Mouse (Mus musculus): ENCODE results near the gene Vmn1r51. TPM values are rescaled to one million over a fixed set of nuclear protein-coding genes. Genes with fewer than 3 reads are reported as not detected.
"Not testable (repeated sequence)": the region's sequence is repeated elsewhere in the genome, so short reads cannot be mapped to it uniquely, and the experiment has no call there.

The Vmn1r51 gene
- polyA plus RNA-seq (2012; fragmentation: generic; extraction: Trizol), result not detected
- long read RNA-seq, experiment 1, result 0 reads
- long read RNA-seq, experiment 2, result 0 reads

- not testable (repeated sequence) for H3ac ChIP-seq (ENCODE audit: control insufficient read depth, insufficient read length, low read depth); H3K79me2 ChIP-seq (ENCODE audit: control insufficient read depth, insufficient read depth); H3K4me3 ChIP-seq (ENCODE audit: insufficient read depth, poor library complexity, severe bottlenecking); H3K27me3 ChIP-seq (ENCODE audit: control insufficient read depth, insufficient read depth, insufficient read length); H3K79me3 ChIP-seq (ENCODE audit: low read depth); H3K36me3 ChIP-seq (ENCODE audit: control insufficient read depth, insufficient read depth)
Observed at GRCm38 (mm10) chr6:90122296-90122695, at the start of gene Vmn1r51. Vmn1r51 (plus strand) TSS chr6:90122596.

- TF ChIP-seq MAX (IDR thresholded peaks at IDR 0.05) (no peak), CTCF (IDR thresholded peaks at IDR 0.05; ENCODE audit: control insufficient read depth, insufficient read depth, insufficient read length) (no peak), MYOD1 (IDR thresholded peaks at IDR 0.05; ENCODE audit: control insufficient read depth, insufficient read length, low read depth) (no peak), MYOG (IDR thresholded peaks at IDR 0.05; ENCODE audit: control insufficient read depth, extremely low read depth, insufficient read length) (no peak), FOSL1 (IDR thresholded peaks at IDR 0.05; ENCODE audit: insufficient read depth, low read length, poor library complexity, severe bottlenecking) (no peak), CEBPB (IDR thresholded peaks at IDR 0.05; ENCODE audit: low read depth) (no peak), USF1 (IDR thresholded peaks at IDR 0.05; ENCODE audit: low read depth) (no peak)
- Histone ChIP-seq H3K4me3 (ENCODE audit: insufficient read depth, poor library complexity, severe bottlenecking) (no peak within 1 kb of the TSS), H3ac (ENCODE audit: control insufficient read depth, insufficient read length, low read depth) (no peak within 1 kb of the TSS), H3K27me3 (ENCODE audit: control insufficient read depth, insufficient read depth, insufficient read length) (no peaks in the 10 kb centered on the region), H3K79me3 (ENCODE audit: low read depth) (no peaks in the 10 kb centered on the region), H3K79me2 (ENCODE audit: control insufficient read depth, insufficient read depth) (no peaks in the 10 kb centered on the region), H3K36me3 (ENCODE audit: control insufficient read depth, insufficient read depth) (no peaks in the 10 kb centered on the region)
Observed at GRCm38 (mm10) chr6:90078406-90078805, 44.0 kb upstream of the Vmn1r51 start, which contains the start of gene Vmn1r49. Vmn1r49 (minus strand) TSS chr6:90078506.

GRCm38 (mm10) chr6:90100566-90100965 is 21.8 kb upstream of the Vmn1r51 start:
- no peak for TF ChIP-seq MYOD1 (IDR thresholded peaks at IDR 0.05; ENCODE audit: control insufficient read depth, insufficient read length, low read depth)
- TF ChIP-seq MAX (IDR thresholded peaks at IDR 0.05), result no peak
- TF ChIP-seq MYOG (IDR thresholded peaks at IDR 0.05; ENCODE audit: control insufficient read depth, extremely low read depth, insufficient read length), result no peak
- no peak for TF ChIP-seq USF1 (IDR thresholded peaks at IDR 0.05; ENCODE audit: low read depth)
- TF ChIP-seq CEBPB (IDR thresholded peaks at IDR 0.05; ENCODE audit: low read depth), result no peak
- no peak for TF ChIP-seq FOSL1 (IDR thresholded peaks at IDR 0.05; ENCODE audit: insufficient read depth, low read length, poor library complexity, severe bottlenecking)
- TF ChIP-seq CTCF (IDR thresholded peaks at IDR 0.05; ENCODE audit: control insufficient read depth, insufficient read depth, insufficient read length), result no peak
- Histone ChIP-seq H3K27me3 (ENCODE audit: control insufficient read depth, insufficient read depth, insufficient read length) (no peaks in the 10 kb centered on the region), H3K79me2 (ENCODE audit: control insufficient read depth, insufficient read depth) (no peaks in the 10 kb centered on the region), H3K4me3 (ENCODE audit: insufficient read depth, poor library complexity, severe bottlenecking) (no peak overlapping the region), H3K36me3 (ENCODE audit: control insufficient read depth, insufficient read depth) (no peaks in the 10 kb centered on the region), H3ac (ENCODE audit: control insufficient read depth, insufficient read length, low read depth) (no peak overlapping the region), H3K79me3 (ENCODE audit: low read depth) (no peaks in the 10 kb centered on the region)

- TF ChIP-seq MYOD1 (IDR thresholded peaks at IDR 0.05; ENCODE audit: control insufficient read depth, insufficient read length, low read depth) (no peak), CTCF (IDR thresholded peaks at IDR 0.05; ENCODE audit: control insufficient read depth, insufficient read depth, insufficient read length) (no peak), FOSL1 (IDR thresholded peaks at IDR 0.05; ENCODE audit: insufficient read depth, low read length, poor library complexity, severe bottlenecking) (no peak), CEBPB (IDR thresholded peaks at IDR 0.05; ENCODE audit: low read depth) (no peak), MAX (IDR thresholded peaks at IDR 0.05) (no peak), MYOG (IDR thresholded peaks at IDR 0.05; ENCODE audit: control insufficient read depth, extremely low read depth, insufficient read length) (no peak), USF1 (IDR thresholded peaks at IDR 0.05; ENCODE audit: low read depth) (no peak)
- no peaks in the 10 kb centered on the region for H3K79me3 ChIP-seq (ENCODE audit: low read depth)
- no peaks in the 10 kb centered on the region for H3K27me3 ChIP-seq (ENCODE audit: control insufficient read depth, insufficient read depth, insufficient read length)
- no peaks in the 10 kb centered on the region for H3K36me3 ChIP-seq (ENCODE audit: control insufficient read depth, insufficient read depth)
- H3ac ChIP-seq (ENCODE audit: control insufficient read depth, insufficient read length, low read depth), result no peak within 1 kb of the TSS
- no peaks in the 10 kb centered on the region for H3K79me2 ChIP-seq (ENCODE audit: control insufficient read depth, insufficient read depth)
- H3K4me3 ChIP-seq (ENCODE audit: insufficient read depth, poor library complexity, severe bottlenecking), result no peak within 1 kb of the TSS
Observed at GRCm38 (mm10) chr6:90101130-90101529, 21.3 kb upstream of the Vmn1r51 start, which contains the start of gene Vmn1r50. Vmn1r50 (plus strand) TSS chr6:90101430.

- H3K79me3 ChIP-seq (ENCODE audit: low read depth), result no peaks in the 10 kb centered on the region
- no peak overlapping the region for H3ac ChIP-seq (ENCODE audit: control insufficient read depth, insufficient read length, low read depth)
- H3K79me2 ChIP-seq (ENCODE audit: control insufficient read depth, insufficient read depth), result no peaks in the 10 kb centered on the region
- no peak overlapping the region for H3K4me3 ChIP-seq (ENCODE audit: insufficient read depth, poor library complexity, severe bottlenecking)
- H3K36me3 ChIP-seq (ENCODE audit: control insufficient read depth, insufficient read depth), result no peaks in the 10 kb centered on the region
- no peak for TF ChIP-seq CTCF (IDR thresholded peaks at IDR 0.05; ENCODE audit: control insufficient read depth, insufficient read depth, insufficient read length)
- TF ChIP-seq MYOD1 (IDR thresholded peaks at IDR 0.05; ENCODE audit: control insufficient read depth, insufficient read length, low read depth), result no peak
- no peak for TF ChIP-seq FOSL1 (IDR thresholded peaks at IDR 0.05; ENCODE audit: insufficient read depth, low read length, poor library complexity, severe bottlenecking)
- no peak for TF ChIP-seq MYOG (IDR thresholded peaks at IDR 0.05; ENCODE audit: control insufficient read depth, extremely low read depth, insufficient read length)
- no peak for TF ChIP-seq MAX (IDR thresholded peaks at IDR 0.05)
- TF ChIP-seq USF1 (IDR thresholded peaks at IDR 0.05; ENCODE audit: low read depth), result no peak
- TF ChIP-seq CEBPB (IDR thresholded peaks at IDR 0.05; ENCODE audit: low read depth), result no peak
- H3K27me3 ChIP-seq (ENCODE audit: control insufficient read depth, insufficient read depth, insufficient read length), result no peaks in the 10 kb centered on the region
Observed at GRCm38 (mm10) chr6:90160139-90160538, 37.7 kb downstream of the Vmn1r51 start.

GRCm38 (mm10) chr6:90174508-90174907 is 52.1 kb downstream of the Vmn1r51 start, which contains the start of gene Vmn1r52:
Vmn1r52 (plus strand) TSS chr6:90174808.
- no peaks in the 10 kb centered on the region for H3K79me2 ChIP-seq (ENCODE audit: control insufficient read depth, insufficient read depth)
- H3K79me3 ChIP-seq (ENCODE audit: low read depth), result no peaks in the 10 kb centered on the region
- no peaks in the 10 kb centered on the region for H3K27me3 ChIP-seq (ENCODE audit: control insufficient read depth, insufficient read depth, insufficient read length)
- TF ChIP-seq USF1 (IDR thresholded peaks at IDR 0.05; ENCODE audit: low read depth), result no peak
- TF ChIP-seq CTCF (IDR thresholded peaks at IDR 0.05; ENCODE audit: control insufficient read depth, insufficient read depth, insufficient read length), result no peak
- no peak for TF ChIP-seq MAX (IDR thresholded peaks at IDR 0.05)
- TF ChIP-seq FOSL1 (IDR thresholded peaks at IDR 0.05; ENCODE audit: insufficient read depth, low read length, poor library complexity, severe bottlenecking), result no peak
- no peak for TF ChIP-seq CEBPB (IDR thresholded peaks at IDR 0.05; ENCODE audit: low read depth)
- TF ChIP-seq MYOD1 (IDR thresholded peaks at IDR 0.05; ENCODE audit: control insufficient read depth, insufficient read length, low read depth), result no peak
- no peak for TF ChIP-seq MYOG (IDR thresholded peaks at IDR 0.05; ENCODE audit: control insufficient read depth, extremely low read depth, insufficient read length)
- no peaks in the 10 kb centered on the region for H3K36me3 ChIP-seq (ENCODE audit: control insufficient read depth, insufficient read depth)
- H3ac ChIP-seq (ENCODE audit: control insufficient read depth, insufficient read length, low read depth), result no peak within 1 kb of the TSS
- no peak within 1 kb of the TSS for H3K4me3 ChIP-seq (ENCODE audit: insufficient read depth, poor library complexity, severe bottlenecking)

Other genes starting within 250 kb of the Vmn1r51 start
- gene Vmn1r42, start 246.2 kb upstream of the Vmn1r51 start, polyA plus RNA-seq (2012; fragmentation: generic; extraction: Trizol), result not detected
- 0.04 TPM for gene Vmn1r43, start 246.2 kb upstream of the Vmn1r51 start, polyA plus RNA-seq (2012; fragmentation: generic; extraction: Trizol)
- gene Vmn1r44, start 238.9 kb upstream of the Vmn1r51 start, polyA plus RNA-seq (2012; fragmentation: generic; extraction: Trizol), result not detected
- not detected for gene Vmn1r45, start 182.0 kb upstream of the Vmn1r51 start, polyA plus RNA-seq (2012; fragmentation: generic; extraction: Trizol)
- not detected for gene Vmn1r46, start 153.3 kb upstream of the Vmn1r51 start, polyA plus RNA-seq (2012; fragmentation: generic; extraction: Trizol)
- not detected for gene Vmn1r47, start 106.4 kb upstream of the Vmn1r51 start, polyA plus RNA-seq (2012; fragmentation: generic; extraction: Trizol)
- not detected for gene Vmn1r48, start 85.8 kb upstream of the Vmn1r51 start, polyA plus RNA-seq (2012; fragmentation: generic; extraction: Trizol)
- not detected for gene Vmn1r49, start 44.1 kb upstream of the Vmn1r51 start, polyA plus RNA-seq (2012; fragmentation: generic; extraction: Trizol)
- not detected for gene Vmn1r50, start 21.2 kb upstream of the Vmn1r51 start, polyA plus RNA-seq (2012; fragmentation: generic; extraction: Trizol)
- gene Vmn1r52, start 52.2 kb downstream of the Vmn1r51 start, polyA plus RNA-seq (2012; fragmentation: generic; extraction: Trizol), result not detected
- not detected for gene V1ra8, start 80.2 kb downstream of the Vmn1r51 start, polyA plus RNA-seq (2012; fragmentation: generic; extraction: Trizol)
- not detected for gene Vmn1r53, start 101.8 kb downstream of the Vmn1r51 start, polyA plus RNA-seq (2012; fragmentation: generic; extraction: Trizol)
- not detected for gene Vmn1r54, start 123.7 kb downstream of the Vmn1r51 start, polyA plus RNA-seq (2012; fragmentation: generic; extraction: Trizol)
- not detected for gene BC048671, start 178.6 kb downstream of the Vmn1r51 start, polyA plus RNA-seq (2012; fragmentation: generic; extraction: Trizol)
- 0.05 TPM for gene Chst13, start 202.6 kb downstream of the Vmn1r51 start, polyA plus RNA-seq (2012; fragmentation: generic; extraction: Trizol)
- gene Uroc1, start 210.7 kb downstream of the Vmn1r51 start, polyA plus RNA-seq (2012; fragmentation: generic; extraction: Trizol), result not detected
- 7.4 TPM for gene Zxdc, start 246.9 kb downstream of the Vmn1r51 start, polyA plus RNA-seq (2012; fragmentation: generic; extraction: Trizol)

All from C2C12 (cell line).